Mouse (Mus musculus): ENCODE measurements around the gene Olfr198. TPM values are rescaled to one million over a fixed set of nuclear protein-coding genes. Genes with fewer than 3 reads are reported as not detected.
"Not testable (repeated sequence)": the region's sequence is repeated elsewhere in the genome, so short reads cannot be mapped to it uniquely, and the experiment has no call there.

Olfr198 gene
- not detected in 2 replicates for polyA plus RNA-seq (2016; fragmentation: Nextera tagmentation; extraction: Ambion mirVana)

DNA sequence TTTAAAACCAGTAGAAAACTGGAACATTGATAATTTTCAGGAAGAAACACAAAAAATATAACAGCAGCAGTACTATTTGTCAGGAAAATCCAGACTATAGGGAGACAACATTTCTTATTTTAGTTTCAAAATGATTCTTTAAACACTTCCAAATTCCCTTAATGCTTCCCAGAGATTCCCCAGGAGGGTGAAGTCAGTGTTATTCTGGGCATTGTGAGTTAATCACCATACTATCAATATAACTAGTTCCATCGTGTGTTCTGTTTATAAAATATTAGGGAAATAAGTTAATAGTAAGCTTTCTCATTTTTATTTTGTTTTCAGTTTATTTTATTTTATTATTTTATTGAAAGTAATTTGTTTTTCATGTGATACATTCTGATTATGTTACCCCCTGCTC lies at the start of gene Olfr198:
Gene Olfr198 (minus strand): TSS at position 101 of the 400 bp plus-strand sequence.
- not testable (repeated sequence) for H3K9me3 ChIP-seq; H3K27me3 ChIP-seq (replicated peaks; ENCODE audit: low read depth, poor library complexity, severe bottlenecking); H3K36me3 ChIP-seq (replicated peaks); DNase-seq (ENCODE audit: low spot score); H3K4me3 ChIP-seq; H3K4me1 ChIP-seq; H3K27ac ChIP-seq (replicated peaks)
- 76% methylated on average over 1 of the region's 1 CpGs for WGBS

DNA sequence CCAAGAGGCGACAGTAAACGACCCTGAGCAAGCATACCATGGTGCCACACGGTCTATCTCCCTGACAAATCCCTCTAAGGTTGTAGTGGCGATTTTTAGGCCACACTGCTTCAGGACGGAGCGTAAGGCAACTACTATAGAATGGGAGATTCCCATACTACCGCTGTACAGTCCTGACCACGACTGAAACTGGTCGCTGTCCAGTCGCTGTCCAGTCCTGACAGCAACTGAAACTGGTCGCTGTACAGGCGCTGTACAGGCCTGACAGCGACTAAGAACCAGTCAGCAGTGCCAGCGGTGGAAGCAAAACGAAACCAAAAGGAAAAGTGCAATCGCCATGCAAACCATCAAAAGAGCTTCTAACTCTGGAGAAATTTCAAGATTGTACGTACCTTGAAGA lies 46.4 kb upstream of the Olfr198 start:
- Histone ChIP-seq H3K9me3 (0 out of 2 replicates have a peak, but pooled peaks cover 12% of the 10 kb centered on the region), H3K36me3 (replicated peaks) (no peaks in the 10 kb centered on the region), H3K27me3 (replicated peaks; ENCODE audit: low read depth, poor library complexity, severe bottlenecking) (no peaks in the 10 kb centered on the region), H3K4me1 (no peaks in the 10 kb centered on the region), H3K4me3 (no peak overlapping the region), H3K27ac (replicated peaks) (no peak overlapping the region)
- 88% methylated on average over 17 of the region's 17 CpGs for WGBS
- no peak for DNase-seq (ENCODE audit: low spot score)

DNA sequence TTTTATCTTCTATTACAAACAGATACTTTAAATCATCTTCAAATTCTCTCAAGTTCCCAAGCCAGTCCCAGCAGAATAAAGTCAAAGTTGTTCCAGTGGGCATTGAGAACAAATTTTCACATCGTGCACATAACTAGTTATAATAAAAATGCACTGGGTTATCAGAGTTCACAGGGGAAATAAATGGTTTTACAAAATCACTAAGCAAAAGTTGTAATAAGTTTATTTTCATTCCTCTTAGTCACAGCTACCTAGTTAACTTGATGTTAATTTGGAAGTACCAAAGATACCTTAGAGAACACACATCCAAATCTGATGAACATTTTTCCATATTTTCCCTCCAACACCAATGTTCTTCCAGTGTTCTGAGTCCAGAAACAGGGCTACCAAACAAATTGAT lies 16.3 kb upstream of the Olfr198 start, which contains the start of gene Olfr199:
Gene Olfr199 (minus strand): TSS at position 101 of the 400 bp plus-strand sequence.
- WGBS, result 78% methylated on average over 1 of the region's 1 CpGs
- H3K36me3 ChIP-seq (replicated peaks), result not testable (repeated sequence)

DNA sequence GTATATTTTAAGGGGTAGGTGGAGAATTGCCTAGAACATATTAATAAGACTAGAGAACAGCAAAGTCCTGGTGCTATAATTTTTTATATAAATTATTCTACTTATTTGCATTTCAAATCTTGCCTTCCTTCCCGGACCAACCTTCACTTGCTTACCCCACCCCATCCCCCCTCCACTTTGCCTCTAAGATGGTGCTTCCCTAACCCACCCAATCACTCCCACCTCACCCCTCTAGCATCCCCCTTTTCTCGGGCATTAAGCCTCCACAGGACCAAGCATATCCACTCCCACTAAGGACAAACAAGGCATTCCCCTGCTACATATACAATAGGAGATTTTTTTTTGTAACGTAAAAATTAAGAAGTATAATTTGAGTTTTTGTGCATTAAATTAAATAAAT lies 14.5 kb upstream of the Olfr198 start:
- DNase-seq (ENCODE audit: low spot score); H3K9me3 ChIP-seq; H3K27me3 ChIP-seq (replicated peaks; ENCODE audit: low read depth, poor library complexity, severe bottlenecking); H3K4me3 ChIP-seq; H3K36me3 ChIP-seq (replicated peaks); H3K27ac ChIP-seq (replicated peaks); H3K4me1 ChIP-seq: not testable (repeated sequence)
- 86% methylated on average over 3 of the region's 3 CpGs for WGBS

More for the DNA sequence above, 16.3 kb upstream of the Olfr198 start, which contains the start of gene Olfr199:
- not testable (repeated sequence) for H3K27ac ChIP-seq (replicated peaks); H3K4me1 ChIP-seq; H3K4me3 ChIP-seq; H3K9me3 ChIP-seq; DNase-seq (ENCODE audit: low spot score); H3K27me3 ChIP-seq (replicated peaks; ENCODE audit: low read depth, poor library complexity, severe bottlenecking)

DNA sequence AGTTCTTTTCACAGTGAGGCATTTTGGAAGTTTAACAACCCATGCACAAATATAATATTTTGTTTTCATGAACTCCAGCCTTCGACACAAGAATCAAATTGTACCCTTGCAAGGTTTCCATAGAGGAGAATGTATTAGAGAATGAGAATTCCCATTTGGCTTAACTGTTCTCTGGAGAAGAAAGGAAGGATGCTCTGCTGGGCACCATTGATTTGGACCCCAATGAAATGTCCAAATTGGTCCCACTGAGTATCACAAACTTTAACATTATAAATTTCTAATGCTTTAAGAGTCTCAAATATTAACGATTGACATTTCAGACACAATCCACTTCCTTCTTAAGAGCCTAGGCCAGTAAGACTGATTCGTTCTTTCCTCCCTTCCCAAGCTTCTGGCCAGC lies 33.0 kb downstream of the Olfr198 start, which contains the start of gene Olfr196:
Gene Olfr196 (minus strand): TSS at position 101 of the 400 bp plus-strand sequence.
- WGBS, result 80% methylated on average over 3 of the region's 3 CpGs
- Histone ChIP-seq H3K27ac (replicated peaks) (no peak within 1 kb of the TSS), H3K4me3 (no peak within 1 kb of the TSS), H3K9me3 (no peaks in the 10 kb centered on the region), H3K4me1 (no peaks in the 10 kb centered on the region), H3K36me3 (replicated peaks) (no peaks in the 10 kb centered on the region), H3K27me3 (replicated peaks; ENCODE audit: low read depth, poor library complexity, severe bottlenecking) (no peaks in the 10 kb centered on the region)
- DNase-seq (ENCODE audit: low spot score), result no peak

DNA sequence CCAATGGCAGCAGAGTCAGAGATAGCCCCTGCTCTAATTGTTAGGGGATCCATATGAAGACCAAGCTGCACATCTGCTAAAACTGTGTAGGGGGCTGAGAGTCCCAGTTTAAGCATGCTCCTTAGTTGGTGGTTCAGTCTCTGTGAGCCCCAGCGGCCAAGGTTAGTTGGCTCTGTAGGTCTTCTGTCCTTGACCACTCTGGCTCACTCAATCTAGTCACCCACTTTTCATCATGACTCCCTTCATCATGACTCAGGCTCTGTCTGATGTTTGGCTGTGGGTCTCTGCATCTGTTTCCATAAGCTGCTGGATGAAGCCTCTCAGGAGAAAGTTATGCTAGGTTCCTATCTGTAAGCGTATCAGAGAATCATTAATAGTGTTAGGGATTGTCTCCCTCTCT lies 51.3 kb downstream of the Olfr198 start:
- Histone ChIP-seq H3K27ac (replicated peaks) (no peak overlapping the region), H3K4me1 (no peaks in the 10 kb centered on the region), H3K4me3 (no peak overlapping the region), H3K9me3 (no peaks in the 10 kb centered on the region), H3K36me3 (replicated peaks) (no peaks in the 10 kb centered on the region), H3K27me3 (replicated peaks; ENCODE audit: low read depth, poor library complexity, severe bottlenecking) (no peaks in the 10 kb centered on the region)
- 94% methylated on average over 2 of the region's 2 CpGs for WGBS
- DNase-seq (ENCODE audit: low spot score), result no peak

Other genes starting within 250 kb of the Olfr198 start
- not detected in 2 replicates for gene Olfr183, start 208.2 kb downstream of the Olfr198 start, polyA plus RNA-seq (2016; fragmentation: Nextera tagmentation; extraction: Ambion mirVana)
- not detected in 2 replicates for gene Olfr186, start 173.2 kb downstream of the Olfr198 start, polyA plus RNA-seq (2016; fragmentation: Nextera tagmentation; extraction: Ambion mirVana)
- not detected in 2 replicates for gene Olfr187, start 163.8 kb downstream of the Olfr198 start, polyA plus RNA-seq (2016; fragmentation: Nextera tagmentation; extraction: Ambion mirVana)
- gene Olfr190, start 125.5 kb downstream of the Olfr198 start, polyA plus RNA-seq (2016; fragmentation: Nextera tagmentation; extraction: Ambion mirVana), result not detected in 2 replicates
- not detected in 2 replicates for gene Olfr191, start 113.7 kb downstream of the Olfr198 start, polyA plus RNA-seq (2016; fragmentation: Nextera tagmentation; extraction: Ambion mirVana)
- not detected in 2 replicates for gene Olfr193, start 91.7 kb downstream of the Olfr198 start, polyA plus RNA-seq (2016; fragmentation: Nextera tagmentation; extraction: Ambion mirVana)
- not detected in 2 replicates for gene Olfr194, start 82.5 kb downstream of the Olfr198 start, polyA plus RNA-seq (2016; fragmentation: Nextera tagmentation; extraction: Ambion mirVana)
- gene Olfr195, start 56.5 kb downstream of the Olfr198 start, polyA plus RNA-seq (2016; fragmentation: Nextera tagmentation; extraction: Ambion mirVana), result not detected in 2 replicates
- not detected in 2 replicates for gene Olfr196, start 33.1 kb downstream of the Olfr198 start, polyA plus RNA-seq (2016; fragmentation: Nextera tagmentation; extraction: Ambion mirVana)
- gene Olfr199, start 16.2 kb upstream of the Olfr198 start, polyA plus RNA-seq (2016; fragmentation: Nextera tagmentation; extraction: Ambion mirVana), result not detected in 2 replicates
- gene Olfr201, start 69.1 kb upstream of the Olfr198 start, polyA plus RNA-seq (2016; fragmentation: Nextera tagmentation; extraction: Ambion mirVana), result not detected in 2 replicates
- not detected in 2 replicates for gene Olfr202, start 83.3 kb upstream of the Olfr198 start, polyA plus RNA-seq (2016; fragmentation: Nextera tagmentation; extraction: Ambion mirVana)
- gene Olfr203, start 95.3 kb upstream of the Olfr198 start, polyA plus RNA-seq (2016; fragmentation: Nextera tagmentation; extraction: Ambion mirVana), result not detected in 2 replicates
- gene Olfr204, start 114.7 kb upstream of the Olfr198 start, polyA plus RNA-seq (2016; fragmentation: Nextera tagmentation; extraction: Ambion mirVana), result not detected in 2 replicates
- not detected in 2 replicates for gene Olfr205, start 127.6 kb upstream of the Olfr198 start, polyA plus RNA-seq (2016; fragmentation: Nextera tagmentation; extraction: Ambion mirVana)
- not detected in 2 replicates for gene Olfr206, start 145.7 kb upstream of the Olfr198 start, polyA plus RNA-seq (2016; fragmentation: Nextera tagmentation; extraction: Ambion mirVana)
- gene Olfr209, start 160.5 kb upstream of the Olfr198 start, polyA plus RNA-seq (2016; fragmentation: Nextera tagmentation; extraction: Ambion mirVana), result not detected in 2 replicates
- 0.05 and 0.06 TPM in 2 replicates for gene Gabrr3, start 203.8 kb upstream of the Olfr198 start, polyA plus RNA-seq (2016; fragmentation: Nextera tagmentation; extraction: Ambion mirVana)